ENCODE assay signal across 16 mouse cellular contexts in the genomic region with DNA sequence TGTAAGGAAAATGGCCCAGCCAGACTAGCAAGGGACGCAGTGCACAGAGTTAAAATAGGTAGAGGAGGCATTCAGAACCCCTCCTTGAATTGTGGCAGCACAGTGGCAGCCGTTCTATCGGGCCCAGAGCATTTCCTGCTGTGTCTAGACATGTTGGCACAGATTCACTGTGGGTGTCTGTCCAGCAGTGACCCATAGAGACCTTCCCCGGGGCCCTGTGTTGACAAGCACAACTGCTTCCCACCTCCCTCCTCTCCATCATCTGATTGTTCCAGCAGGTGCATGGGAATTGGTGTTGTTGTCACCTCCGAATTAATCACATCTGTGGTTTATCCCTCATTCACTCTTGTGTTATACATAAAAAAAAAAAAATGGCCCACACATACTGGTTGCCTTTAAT.
A peak's percentile ranks its signal among the peaks of the same experiment; 100 is the strongest.
DNase-seq lines count a peak whose midpoint lies in the region; ATAC-seq and TF ChIP-seq lines count a peak whose summit lies in the region.
"Had no signal": no experiment of that assay in that cellular context is flagged by ENCODE, and none has a peak within 500 bp of the region (broad histone marks: within the 10 kb centered on the region; RNA-seq: fewer than 3 reads in every experiment).

No protein-coding gene starts in this region.

- DNase-seq in heart, postnatal 4 days: peak; percentile 17
- DNase-seq in heart, adult 8-10 months (ENCODE audit: low spot score): no peak
- DNase-seq in layer of hippocampus, adult 11-12 months (ENCODE audit: low spot score): peak; percentile 52
- no peak for DNase-seq in layer of hippocampus, postnatal 10 days (ENCODE audit: low spot score in 2 of 2)
- DNase-seq in lung, postnatal 4 days: peak; percentile 9 to 27
- DNase-seq in lung, postnatal 14 days: no peak
- DNase-seq in brain, embryonic 14.5 days (ENCODE audit: low read depth): peak; percentile 17
- DNase-seq: cerebellum, adult 8-10 months; forebrain, postnatal 0 days; gastrocnemius, postnatal 25 days; liver; spleen, adult 18-20 months; thymus, postnatal 4 days had no signal

- no peak for TF ChIP-seq POLR2A in brain, embryonic 14.5 days (IDR thresholded peaks at IDR 0.05; ENCODE audit: borderline replicate concordance, extremely low read depth, insufficient read depth, insufficient read length, poor library complexity, severe bottlenecking)

- no peak for TF ChIP-seq CTCF in brain, embryonic 14.5 days (IDR thresholded peaks at IDR 0.05; ENCODE audit: borderline replicate concordance, extremely low read depth, insufficient read depth, insufficient read length)

- ATAC-seq in monocyte, adult 5-6 weeks (replicated peaks; ENCODE audit: insufficient number of reproducible peaks, low FRiP score, low TSS enrichment, poor library complexity, severe bottlenecking): no peak
- ATAC-seq: forebrain, postnatal 0 days; inflammation-experienced regulatory T-cells, adult 6 months; lung, postnatal 0 days had no signal

Comparison
In these comparisons a context has a peak if more than half of its experiments do, and no peak if none do; other contexts are left out.
1. DNase-seq: peak in heart, postnatal 4 days (single experiment), layer of hippocampus, adult 11-12 months (single experiment), lung, postnatal 4 days (2 of 2) and brain, embryonic 14.5 days (single experiment); none in heart, adult 8-10 months (single experiment), layer of hippocampus, postnatal 10 days (0 of 2) and lung, postnatal 14 days (single experiment).